Mouse (Mus musculus) regulatory T cell (primary cell): ENCODE results near the gene Grik3.

Experiments
- in situ Hi-C: fragments of 300-600 bp; cut with MboI, MseI; formaldehyde crosslinking; loops from one replicate; pipeline ENCODE4 v1.15.1; 2025; ENCODE audit warnings: high pct_unique_total_duplicates

Gene Grik3

DNA sequence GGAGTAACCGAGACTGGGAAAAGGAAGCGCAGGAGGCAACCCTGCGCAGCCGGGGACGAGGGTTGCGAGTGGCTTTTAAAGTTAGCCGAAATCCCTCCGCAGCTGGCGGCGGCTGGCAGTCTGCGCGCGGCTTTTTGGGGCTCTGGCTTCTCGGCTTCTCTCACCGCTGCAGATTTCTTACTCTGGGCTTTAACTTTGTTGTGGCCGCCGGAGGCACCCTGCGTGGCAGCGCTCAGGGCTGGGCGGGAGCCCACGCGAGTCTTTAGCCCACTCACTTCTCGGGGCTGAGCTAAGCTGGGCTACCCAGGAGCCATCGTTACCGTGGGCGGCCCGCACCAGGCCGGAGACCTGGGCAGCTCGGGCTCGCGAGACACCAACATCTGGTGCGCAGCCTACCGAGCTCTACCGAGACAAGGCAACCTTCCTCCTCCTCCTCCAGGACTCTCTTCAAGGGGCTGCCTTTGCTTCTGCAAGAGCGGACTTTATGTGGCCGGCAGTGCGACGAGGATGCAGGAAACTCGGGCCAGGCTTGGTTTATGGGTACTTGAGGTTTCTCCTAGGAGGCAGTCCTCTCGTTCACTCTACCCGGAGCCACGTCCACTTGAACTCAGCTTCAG is 1.1 kb downstream of the Grik3 start:
- in situ Hi-C loops, result no loop called here

DNA sequence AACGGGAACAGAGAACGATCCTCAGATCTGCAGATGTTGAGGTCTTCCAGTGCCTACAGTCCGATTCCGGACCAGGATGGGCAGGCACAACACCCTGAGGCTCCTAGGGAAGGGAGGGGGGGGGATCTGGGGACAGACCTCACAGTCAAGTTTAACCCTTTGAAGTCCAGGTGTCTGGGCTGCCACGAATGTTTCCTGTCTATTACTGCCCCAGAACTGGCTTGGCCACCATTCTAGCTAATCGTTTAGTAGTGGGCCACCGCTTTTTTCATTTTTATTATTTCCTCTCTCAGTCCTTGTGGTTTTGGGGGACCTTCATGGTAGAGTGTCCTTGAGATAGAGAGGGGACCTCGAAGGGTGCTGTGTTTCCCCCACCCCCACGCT is 1.6 kb downstream of the Grik3 start:
- in situ Hi-C loops, result no loop called here

DNA sequence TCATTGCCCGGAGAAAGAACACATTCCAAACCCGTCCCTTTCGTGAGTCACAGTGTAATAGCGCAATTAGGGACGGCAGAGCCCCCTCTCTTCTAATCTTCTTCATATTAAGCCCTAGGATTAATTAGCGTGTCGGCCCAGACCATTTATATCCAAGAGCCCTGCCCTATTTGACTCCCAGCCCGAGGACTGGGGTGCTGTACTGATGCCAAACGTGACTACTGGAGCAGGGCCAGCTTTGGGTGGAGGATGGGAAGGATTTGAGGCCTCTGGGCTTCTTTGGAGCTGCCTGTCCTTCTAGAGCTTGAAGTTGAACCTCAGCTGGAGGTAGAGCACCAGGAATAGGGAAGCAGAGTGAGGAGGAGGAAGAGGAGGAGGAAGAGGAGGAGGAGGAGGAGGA is 2.2 kb downstream of the Grik3 start:
- in situ Hi-C loops, result no loop called here

DNA sequence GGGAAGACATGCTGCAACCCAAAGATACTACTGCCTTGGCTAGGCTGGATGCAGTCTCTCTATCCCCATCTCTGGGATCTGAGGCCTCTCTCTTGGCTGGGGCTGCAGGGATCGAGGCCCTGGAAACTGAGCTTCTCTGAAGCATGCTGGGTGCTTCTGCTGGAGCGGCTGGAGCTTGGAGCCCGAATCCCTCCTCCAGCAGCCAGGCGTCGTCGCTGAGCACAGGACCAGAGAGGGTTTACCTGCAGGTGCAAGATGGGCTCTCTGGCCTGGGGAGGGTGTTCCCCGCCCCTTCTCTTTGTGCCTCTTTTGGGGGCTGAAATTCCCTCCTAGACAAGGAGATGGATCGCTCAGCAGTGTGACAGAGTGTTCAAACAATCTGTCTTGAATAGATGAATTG is 2.6 kb downstream of the Grik3 start:
- in situ Hi-C loops, result no loop called here

DNA sequence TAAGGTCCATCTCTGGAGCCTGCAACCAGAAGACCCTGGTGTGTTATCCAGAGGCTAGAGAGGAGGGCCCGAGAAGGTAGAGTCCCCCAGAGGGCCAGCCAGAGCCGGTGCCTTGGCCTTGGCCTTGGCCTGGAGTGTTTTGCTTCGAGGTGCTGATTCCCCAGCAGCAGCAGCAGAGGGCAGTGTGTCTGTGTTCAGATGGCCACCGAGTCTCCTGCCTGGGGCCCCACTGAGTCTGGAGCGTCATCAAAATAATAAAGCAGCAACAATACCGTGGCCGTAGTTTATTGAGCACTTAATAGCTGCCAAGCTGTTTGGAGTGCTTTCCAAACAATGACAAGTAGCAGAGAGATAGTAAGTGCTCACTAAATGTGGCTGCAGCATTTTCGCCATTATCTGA is 5.0 kb downstream of the Grik3 start:
- in situ Hi-C loops, result no loop called here

DNA sequence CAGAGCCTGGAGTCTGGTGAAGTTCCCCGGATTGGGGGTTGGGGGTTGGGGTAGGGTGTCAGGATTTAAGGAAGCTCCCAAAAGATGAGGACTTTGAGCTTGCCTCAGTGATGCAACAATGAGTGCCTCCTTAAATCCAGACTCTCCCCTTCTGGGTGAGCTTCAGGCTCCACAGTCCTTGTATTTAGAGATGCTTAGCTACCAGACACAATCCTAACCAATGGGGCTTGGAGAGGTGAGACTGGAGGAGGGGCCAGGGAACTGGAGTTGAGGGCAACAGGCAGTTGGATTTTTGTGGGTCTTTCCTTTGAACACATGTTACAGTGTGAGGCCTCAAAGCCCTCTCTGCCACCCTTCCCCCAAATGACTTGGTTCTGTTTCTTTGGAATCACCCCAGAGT is 6.5 kb downstream of the Grik3 start:
- in situ Hi-C loops, result no loop called here

DNA sequence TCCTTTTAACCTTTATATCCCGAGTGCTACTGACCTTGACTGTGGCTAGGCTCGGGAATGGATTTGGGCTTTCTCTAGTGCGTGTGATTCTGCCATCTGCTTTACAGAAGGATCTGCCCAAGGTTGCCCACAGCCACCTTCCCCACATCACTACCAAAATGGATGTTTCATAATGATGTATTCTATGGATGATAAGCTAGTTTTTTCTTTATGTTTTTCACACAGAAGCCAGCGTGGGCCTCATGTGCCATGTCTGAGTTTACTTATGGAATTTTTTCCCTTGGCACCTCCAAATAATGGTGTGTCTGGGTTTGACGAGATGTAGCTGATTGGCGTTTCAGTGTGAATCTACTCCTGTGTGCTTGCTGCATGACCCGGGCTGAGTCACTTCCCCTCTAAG is 7.0 kb downstream of the Grik3 start:
- in situ Hi-C loops, result no loop called here

DNA sequence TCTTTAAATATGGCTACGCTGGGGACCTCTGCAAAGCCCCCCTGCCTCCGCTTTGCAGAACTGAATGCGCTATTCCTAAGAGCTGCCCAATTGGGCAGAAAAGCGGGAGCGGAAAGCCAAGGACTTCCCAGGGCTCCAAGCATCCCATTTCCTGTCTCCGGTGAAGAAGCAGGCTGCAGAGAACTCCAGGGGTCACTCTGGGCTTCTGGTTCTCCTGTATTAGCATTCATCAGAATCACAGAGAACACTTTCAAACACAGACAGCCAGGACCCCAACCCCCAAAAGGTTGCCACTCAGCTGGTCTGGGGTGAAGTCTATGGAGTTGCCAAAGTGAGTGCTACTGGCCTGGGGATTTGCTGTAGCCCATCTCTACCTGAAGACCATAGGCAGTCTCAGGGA is 8.4 kb downstream of the Grik3 start:
- in situ Hi-C loops, result no loop called here

DNA sequence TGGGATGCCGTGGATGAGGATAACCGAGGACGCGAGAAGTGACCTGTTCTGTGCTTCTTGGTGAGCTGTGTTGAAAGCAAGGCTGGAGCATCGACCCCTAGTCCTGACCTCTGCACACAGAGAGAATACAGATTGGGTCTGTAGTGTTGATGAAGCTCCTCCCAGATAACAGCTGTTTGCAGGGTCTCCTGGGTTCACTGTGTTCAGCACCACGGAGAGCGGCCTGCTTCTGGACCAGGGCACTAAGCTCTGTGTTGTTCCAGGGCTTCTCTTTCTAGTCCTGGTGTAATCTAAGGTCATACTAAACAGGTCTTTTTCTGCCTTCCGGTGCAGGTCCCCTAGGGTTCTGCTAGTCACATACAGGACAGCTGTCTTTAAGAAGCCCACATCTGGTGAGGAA is 12.4 kb downstream of the Grik3 start:
- in situ Hi-C loops, result no loop called here

DNA sequence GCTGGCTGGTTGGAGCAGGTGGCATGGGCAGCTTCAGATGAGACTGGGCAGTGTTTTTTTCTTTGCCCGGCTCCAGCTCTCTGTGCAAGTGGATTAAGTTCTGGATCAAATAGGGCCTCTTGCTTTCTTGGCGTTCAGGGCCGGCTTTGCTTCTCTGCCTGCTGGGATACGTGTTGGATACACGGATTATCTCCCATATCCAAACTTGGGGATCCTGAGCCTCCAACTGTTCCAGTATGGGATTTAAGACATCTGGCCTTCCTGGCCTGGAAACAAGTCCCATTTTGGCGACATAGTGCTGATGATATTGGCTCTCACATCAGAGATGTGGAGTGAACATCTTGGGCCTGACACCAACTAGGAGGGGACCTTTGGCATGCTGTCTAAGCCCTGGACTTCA is 21.9 kb downstream of the Grik3 start:
- in situ Hi-C loops, result no loop called here

DNA sequence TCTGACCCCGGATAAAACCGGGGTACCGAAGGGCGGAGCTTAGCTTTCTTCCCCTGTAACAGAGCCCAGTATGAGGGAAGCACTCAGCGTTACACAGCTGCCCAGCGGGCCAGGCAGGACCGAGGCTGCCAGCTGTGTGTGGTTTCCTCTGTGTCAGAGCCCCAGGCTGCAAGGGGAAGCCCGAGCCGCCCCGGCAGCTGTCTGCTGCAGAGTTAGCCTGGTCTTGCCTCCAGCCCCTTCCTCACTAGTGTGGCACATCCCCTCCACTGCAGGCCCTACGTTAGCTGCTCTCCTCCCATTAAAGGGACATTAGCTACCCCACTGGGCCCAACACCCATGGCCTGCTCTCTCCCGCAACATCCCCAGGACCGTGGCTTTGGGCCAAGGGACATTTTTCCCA is 25.1 kb downstream of the Grik3 start:
- in situ Hi-C loops, result no loop called here

DNA sequence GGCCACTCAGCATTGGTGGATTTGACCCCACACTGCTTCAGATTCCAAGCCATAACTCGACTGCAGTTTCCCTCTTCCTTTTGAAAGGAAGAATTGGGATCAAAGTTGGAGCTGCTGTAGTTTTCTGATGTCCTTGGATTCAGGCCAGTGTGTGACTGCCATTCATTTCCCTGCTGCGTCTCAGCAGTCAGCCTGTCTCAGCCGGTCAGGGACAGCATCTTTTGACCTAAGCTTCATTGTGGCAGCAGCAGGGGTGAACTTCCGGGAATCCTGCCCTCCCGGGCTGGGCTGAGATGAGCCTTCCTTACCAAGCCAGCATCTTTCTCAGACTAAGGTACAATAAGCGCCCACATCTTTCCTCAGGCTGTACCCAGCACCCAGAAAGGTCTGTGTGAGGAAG is 26.1 kb downstream of the Grik3 start:
- in situ Hi-C loops, result no loop called here

DNA sequence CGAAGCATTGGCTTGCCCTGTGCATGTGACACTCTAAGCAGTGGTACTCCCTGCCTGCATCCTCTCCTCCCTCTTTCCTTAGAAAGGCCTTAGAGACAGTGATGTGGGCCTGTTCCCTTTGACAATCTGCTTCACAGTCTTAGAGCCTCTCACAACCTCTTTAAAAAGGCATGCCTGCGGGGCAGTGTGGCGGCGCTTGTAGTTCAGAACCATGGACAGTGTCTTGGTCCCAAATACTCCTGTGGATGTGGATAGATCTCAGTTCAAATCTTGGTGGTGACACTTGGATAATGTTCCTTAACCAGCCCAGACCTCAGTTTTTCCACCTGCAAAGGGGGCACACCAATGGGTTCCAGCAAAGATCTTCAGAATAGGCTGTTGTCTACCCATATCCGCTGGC is 28.4 kb downstream of the Grik3 start:
- in situ Hi-C loops, result no loop called here

DNA sequence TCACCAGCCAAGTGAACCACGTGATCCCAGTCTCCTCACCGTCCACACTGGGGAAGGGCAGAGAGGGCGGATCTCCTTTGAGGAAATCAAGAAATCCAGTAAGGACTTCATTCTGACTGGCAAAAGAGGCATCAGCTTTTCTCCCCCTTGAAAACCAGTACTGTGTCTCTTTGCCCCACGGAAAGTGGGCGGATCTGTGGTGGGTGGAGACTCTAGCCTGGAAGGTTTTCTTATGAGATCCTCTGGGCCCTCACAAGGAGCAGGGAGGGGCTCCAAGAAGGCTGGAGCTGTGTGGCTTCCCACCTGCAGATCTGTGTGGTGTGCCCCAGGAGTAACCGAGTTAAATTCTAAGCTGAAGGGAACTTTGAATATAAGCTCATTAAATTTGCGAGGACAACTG is 32.4 kb downstream of the Grik3 start:
- in situ Hi-C loops, result no loop called here

DNA sequence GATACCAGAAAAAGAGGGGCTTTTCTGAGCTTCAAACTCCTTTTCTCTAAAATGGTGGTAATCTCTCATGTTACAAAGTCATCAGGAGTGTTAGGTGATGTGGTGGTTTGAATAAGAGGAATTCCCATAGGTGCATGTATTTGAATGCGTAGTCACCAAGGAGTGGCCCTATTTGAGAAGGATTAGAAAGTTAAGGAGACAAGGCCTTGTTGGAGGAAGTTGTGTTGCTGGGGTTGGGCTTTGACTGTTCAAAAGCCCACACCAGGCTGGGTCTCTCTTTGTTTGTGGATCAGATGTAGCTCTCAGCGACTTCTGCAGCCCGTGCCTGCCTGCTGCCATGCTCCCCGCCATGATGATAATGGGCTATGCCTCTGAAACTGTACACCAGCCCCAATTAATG is 34.8 kb downstream of the Grik3 start:
- in situ Hi-C loops, result no loop called here

DNA sequence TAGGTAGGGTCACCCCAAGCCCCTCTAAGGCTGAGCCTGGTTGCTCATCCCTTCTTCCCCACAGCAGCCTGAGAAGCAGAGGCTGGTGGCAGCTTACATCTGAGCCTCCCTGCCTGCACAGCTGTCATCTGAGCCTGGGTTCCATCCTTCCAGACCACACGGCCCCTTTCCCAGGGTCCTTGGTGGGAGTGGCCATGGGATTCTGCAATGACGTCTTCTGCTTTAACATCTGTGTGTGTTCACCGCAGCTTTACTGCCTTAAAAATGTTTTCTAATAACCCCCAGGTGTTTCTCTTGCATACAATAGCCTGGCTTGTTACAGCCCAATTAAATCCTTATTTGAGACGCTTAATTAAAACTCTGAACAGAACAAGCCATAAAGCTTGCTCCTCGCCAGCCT is 35.9 kb downstream of the Grik3 start:
- in situ Hi-C loops, result no loop called here

DNA sequence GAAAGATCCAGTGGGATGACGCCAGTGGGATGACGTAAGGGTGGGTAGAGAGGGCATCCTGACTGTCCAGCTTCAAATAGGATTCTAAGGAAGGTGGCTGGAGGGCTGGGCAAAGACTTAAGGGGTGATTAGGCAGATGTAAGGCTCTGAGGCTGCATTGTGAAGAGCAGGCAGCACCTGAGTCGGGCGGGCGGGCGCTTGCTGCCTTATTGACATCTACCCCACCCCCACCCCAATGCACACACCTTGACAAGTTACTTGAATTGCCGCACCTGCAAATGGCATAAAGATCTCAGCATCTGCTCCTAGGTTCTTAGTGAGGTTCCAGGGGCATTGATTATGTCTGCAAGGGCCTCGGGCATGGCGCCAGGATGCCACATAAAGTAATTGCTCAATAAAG is 43.5 kb downstream of the Grik3 start:
- in situ Hi-C loops, result no loop called here

DNA sequence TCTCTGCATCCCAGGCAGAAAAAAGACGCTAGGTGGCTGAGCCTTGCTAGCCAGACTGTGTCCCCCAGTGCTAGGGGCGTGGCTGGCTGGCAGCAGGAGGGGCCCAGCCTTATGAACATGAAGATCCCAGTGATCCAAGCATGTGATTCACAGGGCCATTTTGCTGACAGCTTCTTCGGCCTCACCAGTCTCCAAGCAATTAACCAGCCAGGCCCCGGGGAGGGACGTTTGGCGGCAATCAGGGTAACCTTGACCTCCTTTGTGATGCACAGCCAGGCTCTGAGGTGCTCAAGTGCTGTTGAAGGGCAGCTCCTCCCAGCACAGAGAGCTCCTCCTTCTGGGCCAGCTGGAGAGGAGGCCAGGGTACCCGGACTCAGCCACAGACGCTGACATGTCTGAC is 43.9 kb downstream of the Grik3 start:
- in situ Hi-C loops, result no loop called here

DNA sequence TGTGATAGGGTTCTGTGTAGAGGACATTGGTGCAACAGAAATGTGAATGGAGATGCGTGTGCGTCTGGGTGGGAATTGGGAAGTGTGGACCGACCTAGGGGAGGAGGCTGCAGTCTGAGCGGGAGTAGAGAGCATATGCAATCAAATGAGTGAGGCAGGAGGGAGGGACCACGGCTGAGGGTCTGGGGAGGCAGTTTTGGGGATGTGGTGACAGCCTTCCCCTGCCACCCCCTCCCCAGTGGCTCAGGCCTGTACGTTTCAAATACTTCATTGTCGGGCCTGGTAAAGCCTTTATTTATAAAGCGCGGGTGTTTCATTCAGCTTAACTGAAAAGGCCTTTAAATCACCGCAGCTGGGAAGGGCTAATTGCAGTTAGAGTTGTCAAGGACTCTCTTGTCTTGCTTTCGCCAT is 44.5 kb downstream of the Grik3 start:
- in situ Hi-C loops, result no loop called here

DNA sequence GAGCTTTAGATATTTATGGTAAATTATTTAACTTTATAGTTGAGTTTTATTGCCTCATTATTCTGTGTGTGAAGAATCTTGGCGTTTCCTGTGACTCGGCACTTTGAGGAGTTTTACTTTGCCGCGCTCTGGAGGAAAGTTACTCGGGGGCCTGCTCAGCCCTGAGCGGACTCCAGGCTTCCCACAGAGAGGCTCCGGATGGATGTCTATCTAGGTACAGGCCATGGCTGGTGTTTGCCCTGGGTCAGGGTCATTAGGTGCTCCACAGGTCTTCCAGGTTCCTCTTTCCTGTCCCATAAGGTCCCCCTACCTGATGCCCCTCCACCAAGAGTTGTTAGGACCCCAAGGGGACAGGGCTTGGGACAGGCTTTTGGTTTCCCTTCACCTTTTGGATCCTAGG is 45.0 kb downstream of the Grik3 start:
- in situ Hi-C loops, result no loop called here

DNA sequence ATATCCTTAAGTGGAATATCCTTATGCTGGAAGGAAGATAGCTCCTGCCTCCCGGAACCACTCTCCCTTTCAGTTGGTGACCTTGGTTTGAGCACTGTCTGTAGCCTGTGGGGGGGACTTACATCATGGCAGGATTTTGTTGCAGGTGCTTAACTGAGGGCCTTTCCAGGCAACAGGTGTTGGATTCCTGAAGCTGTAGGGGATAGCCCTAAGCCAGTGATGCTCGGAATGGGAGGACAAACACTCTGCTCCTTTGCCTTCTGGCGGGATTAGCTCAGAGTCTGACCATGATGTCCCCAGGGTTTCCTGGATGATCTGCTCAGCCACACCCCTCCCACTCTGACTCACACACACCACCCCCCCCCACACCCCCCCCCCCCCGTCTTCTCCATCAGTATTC is 45.5 kb downstream of the Grik3 start:
- in situ Hi-C loops, result no loop called here

DNA sequence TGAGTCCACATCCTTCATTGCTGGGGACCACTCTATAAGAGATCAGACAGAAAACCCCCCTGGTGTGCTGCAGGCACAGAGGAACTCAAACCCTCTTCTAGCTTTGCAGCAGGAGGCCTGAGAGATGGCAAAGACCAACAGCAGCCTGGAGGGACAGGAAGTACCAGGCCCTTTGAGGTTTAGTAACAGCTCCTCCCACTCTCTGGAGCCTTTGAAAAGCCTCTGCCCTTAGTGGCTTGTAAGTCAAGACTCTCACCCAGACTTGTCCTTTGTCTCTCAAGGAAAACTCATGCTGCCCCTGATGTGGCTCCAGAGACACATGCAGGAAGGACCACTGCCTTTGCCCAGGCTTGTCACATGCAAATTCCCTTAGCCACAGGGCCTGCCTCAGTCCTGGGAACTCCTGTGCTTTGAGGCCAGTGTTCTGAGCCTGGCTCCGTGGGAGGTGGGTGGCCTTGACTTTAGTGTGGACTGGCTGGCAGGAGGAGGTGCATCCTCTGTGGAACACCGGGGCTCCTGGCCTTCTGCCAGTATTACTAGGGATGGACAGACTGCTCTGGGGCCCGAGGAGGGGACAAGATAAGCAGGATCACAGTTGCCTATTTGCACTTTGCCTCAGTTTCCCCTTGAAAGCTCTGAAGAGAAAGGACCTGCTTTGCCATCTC is 47.9 kb downstream of the Grik3 start:
- in situ Hi-C loops, result no loop called here

DNA sequence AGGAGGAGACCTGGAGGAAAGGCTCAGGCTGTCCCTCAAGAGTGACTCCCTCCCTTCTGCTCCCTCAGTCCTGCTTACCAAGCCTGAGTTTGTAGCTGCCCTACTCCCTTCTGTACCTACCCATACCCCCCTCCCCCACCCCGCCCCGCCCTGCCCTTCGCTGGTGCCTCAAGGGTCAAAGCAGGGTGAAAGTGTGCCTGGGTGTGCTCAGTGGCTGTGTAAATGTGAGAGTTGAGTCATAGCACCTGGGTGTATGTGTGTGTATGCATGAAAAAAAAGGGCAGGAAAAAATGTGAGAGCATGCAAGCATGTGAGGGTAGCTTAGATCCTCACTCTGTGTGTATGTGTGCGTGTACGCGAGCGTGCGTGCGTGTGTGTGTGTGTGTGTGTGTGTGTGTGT is 49.1 kb downstream of the Grik3 start:
- in situ Hi-C loops, result no loop called here

DNA sequence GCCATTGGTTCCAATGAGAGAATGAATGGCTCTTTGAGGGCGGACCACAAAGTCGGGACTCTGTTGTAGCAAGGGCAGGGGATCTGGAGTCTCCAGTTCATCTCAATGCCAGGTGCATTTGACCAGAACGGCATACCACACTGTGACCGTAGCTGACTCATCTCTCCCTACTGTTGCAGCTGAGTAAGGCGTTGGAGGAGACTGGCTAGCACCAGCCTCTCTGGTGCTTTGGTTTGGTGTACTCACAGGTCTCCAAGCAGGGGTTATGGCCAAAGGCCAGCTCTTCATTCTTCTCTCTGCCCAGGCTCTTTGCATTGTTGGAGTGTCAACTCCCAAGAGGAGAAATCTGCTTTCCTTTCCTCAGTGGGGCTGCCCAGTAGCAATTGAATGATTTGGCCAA is 52.7 kb downstream of the Grik3 start:
- in situ Hi-C loops, result no loop called here
